Mouse (Mus musculus): ENCODE measurements at regions not wholly inside any gene's neighbourhood (a gene's known extent, or its start where the extent isn't known, plus 50 kb on each side); places are given as distances from the start of the nearest gene placed in this dataset.
A peak's percentile ranks its signal among the peaks of the same experiment; 100 is the strongest.
"Not testable (repeated sequence)": the region's sequence is repeated elsewhere in the genome, so short reads cannot be mapped to it uniquely, and the experiment has no call there.

DNA sequence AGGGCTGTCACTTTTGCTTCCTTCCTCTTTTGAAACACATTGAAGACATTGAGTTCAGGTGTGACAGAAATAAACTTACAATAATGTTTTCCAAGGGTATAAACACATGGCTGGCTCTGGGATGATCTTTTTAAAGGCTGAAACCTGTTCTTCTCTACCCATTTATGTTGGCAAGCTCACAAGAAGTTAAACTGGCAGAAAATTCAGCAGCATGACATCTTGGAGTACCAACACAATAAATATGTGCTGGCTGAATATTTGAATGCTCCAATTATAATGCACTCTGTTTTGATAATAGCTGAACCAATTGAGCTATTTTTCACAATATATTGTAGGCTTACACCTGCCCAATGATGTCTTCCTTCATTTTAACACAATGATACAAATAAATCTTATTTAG, 168.1 kb upstream of the Fbxl7 start:
- Histone ChIP-seq H3K36me3 (no peaks in the 10 kb centered on the region), H3K4me1 (replicated peaks) (peaks cover 7% of the 10 kb centered on the region; the same call in 1 of the 2 replicates), H3K27ac (replicated peaks) (0 out of 2 replicates have a peak overlapping the region, but pooled peaks have one; percentile 18), H3K4me3 (no peak overlapping the region), H3K4me2 (no peak overlapping the region), H3K9ac (no peak overlapping the region), H3K9me3 (no peaks in the 10 kb centered on the region), H3K27me3 (no peaks in the 10 kb centered on the region)
- no peak for ATAC-seq (ENCODE audit: low read depth)

DNA sequence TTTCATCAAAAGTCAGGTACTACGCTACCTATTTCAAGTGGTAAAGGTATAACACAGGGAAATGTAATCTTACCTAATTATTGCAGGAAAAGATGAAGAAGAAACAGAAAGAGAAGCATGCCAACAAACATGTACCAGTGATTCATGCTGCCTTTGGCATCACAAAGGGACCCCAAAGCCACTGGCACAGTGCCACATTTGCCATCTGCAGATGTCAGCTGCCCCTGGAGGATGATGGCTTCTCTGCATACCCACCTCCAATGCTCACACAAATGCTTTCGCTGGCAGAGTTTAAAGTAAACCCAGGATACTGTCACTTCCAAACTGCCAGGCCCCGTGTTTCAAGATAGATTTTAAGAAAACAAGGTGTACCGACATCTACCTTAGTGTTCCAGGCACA, 168.6 kb upstream of the Fbxl7 start:
- WGBS: 77% methylated on average over 4 of the region's 4 CpGs
- peaks cover 7% of the 10 kb centered on the region; the same call in 1 of the 2 replicates for H3K4me1 ChIP-seq (replicated peaks)
- H3K4me2 ChIP-seq: no peak overlapping the region
- H3K27ac ChIP-seq (replicated peaks): 0 out of 2 replicates have a peak overlapping the region, but pooled peaks have one; percentile 7
- no peaks in the 10 kb centered on the region for H3K36me3 ChIP-seq
- H3K27me3 ChIP-seq: no peaks in the 10 kb centered on the region
- ATAC-seq (ENCODE audit: low read depth): no peak; the same call in 1 of the 2 replicates
- H3K9me3 ChIP-seq: no peaks in the 10 kb centered on the region
- no peak overlapping the region for H3K9ac ChIP-seq
- no peak overlapping the region for H3K4me3 ChIP-seq

DNA sequence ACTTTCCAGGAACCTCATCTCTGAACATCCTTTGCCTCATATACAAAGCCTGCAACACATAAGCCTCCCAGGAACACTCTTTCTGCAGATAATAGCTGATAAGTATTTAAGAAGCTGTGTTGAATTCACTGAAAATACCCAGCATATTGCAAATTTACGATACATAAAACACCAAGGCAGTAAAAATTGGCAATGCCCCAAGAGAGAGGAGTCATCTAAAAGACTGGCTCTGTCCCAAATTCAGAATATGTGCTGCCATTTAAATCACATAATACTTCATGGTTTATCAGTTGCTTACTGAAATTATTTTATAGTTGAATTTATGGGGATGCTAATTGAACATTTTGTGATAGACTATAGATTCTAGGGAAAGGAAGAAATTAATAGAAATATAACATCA, 172.3 kb upstream of the Fbxl7 start:
- Histone ChIP-seq H3K27me3 (no peaks in the 10 kb centered on the region), H3K9ac (no peak overlapping the region), H3K27ac (replicated peaks) (no peak overlapping the region), H3K36me3 (no peaks in the 10 kb centered on the region), H3K9me3 (no peaks in the 10 kb centered on the region), H3K4me3 (no peak overlapping the region), H3K4me2 (no peak overlapping the region), H3K4me1 (replicated peaks) (peaks cover 7% of the 10 kb centered on the region; the same call in 1 of the 2 replicates)
- 53% methylated on average over 1 of the region's 1 CpGs for WGBS
- ATAC-seq (ENCODE audit: low read depth): no peak

DNA sequence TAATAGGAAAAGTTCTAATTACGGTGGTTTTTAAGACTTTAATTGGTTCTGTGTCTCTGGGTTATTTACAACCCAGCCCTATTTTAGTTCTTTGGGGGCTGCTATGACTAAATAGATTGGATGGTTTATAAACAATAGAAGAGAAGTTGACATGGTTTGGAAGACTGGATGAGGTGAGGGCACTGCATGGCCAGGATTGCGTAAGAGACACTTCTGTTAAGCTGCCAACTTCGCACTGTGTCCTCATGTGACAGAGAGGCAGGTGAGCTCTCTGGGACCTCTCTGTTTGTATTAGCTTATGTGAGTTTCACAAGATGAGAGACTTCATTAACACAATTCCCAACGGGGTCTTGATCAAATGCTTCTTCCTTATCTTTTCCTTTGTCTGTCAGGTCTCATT, 182.5 kb upstream of the Fbxl7 start:
- no peak for ATAC-seq (ENCODE audit: low read depth)
- Histone ChIP-seq H3K4me1 (replicated peaks) (no peaks in the 10 kb centered on the region), H3K36me3 (no peaks in the 10 kb centered on the region), H3K27me3 (no peaks in the 10 kb centered on the region), H3K27ac (replicated peaks) (no peak overlapping the region), H3K4me3 (no peak overlapping the region), H3K9ac (no peak overlapping the region), H3K4me2 (no peak overlapping the region), H3K9me3 (no peaks in the 10 kb centered on the region)
- 88% methylated on average over 4 of the region's 4 CpGs for WGBS

- Histone ChIP-seq H3K36me3 (no peaks in the 10 kb centered on the region), H3K27me3 (no peaks in the 10 kb centered on the region), H3K9ac (no peak overlapping the region), H3K27ac (replicated peaks) (no peak overlapping the region), H3K9me3 (no peaks in the 10 kb centered on the region), H3K4me1 (replicated peaks) (no peaks in the 10 kb centered on the region), H3K4me2 (no peak overlapping the region), H3K4me3 (no peak overlapping the region)
- ATAC-seq (ENCODE audit: low read depth): no peak
- WGBS: 83% methylated on average over 5 of the region's 5 CpGs
Measured at GRCm38 (mm10) chr15:27082826-27083225, 187.4 kb upstream of the Fbxl7 start.

- H3K9me3 ChIP-seq: no peaks in the 10 kb centered on the region
- no peaks in the 10 kb centered on the region for H3K27me3 ChIP-seq
- 63% methylated on average over 6 of the region's 6 CpGs for WGBS
- no peaks in the 10 kb centered on the region for H3K4me1 ChIP-seq (replicated peaks)
- no peaks in the 10 kb centered on the region for H3K36me3 ChIP-seq
- no peak overlapping the region for H3K4me3 ChIP-seq
- no peak overlapping the region for H3K27ac ChIP-seq (replicated peaks)
- ATAC-seq (ENCODE audit: low read depth): no peak
- H3K9ac ChIP-seq: no peak overlapping the region
- H3K4me2 ChIP-seq: no peak overlapping the region
Measured at GRCm38 (mm10) chr15:27083596-27083995, 188.2 kb upstream of the Fbxl7 start.

DNA sequence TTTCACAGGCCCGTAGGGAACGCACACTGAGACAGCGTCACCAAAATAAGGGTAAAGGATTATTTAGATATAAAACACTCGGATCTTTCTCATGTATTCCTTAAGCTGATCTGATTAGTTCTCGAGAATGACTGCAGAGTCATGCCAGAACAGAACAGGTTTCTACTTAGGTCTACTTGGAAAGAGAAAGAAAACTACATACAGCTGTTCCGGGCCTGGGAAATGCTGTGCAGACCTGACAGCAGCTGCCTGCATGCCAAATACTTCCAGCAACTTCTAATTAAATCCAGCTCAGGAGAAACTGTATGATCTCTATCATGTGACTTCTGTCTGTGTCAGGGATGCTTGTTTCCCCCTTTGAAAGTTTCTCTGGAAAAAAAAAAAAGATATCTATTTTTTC, 193.8 kb upstream of the Fbxl7 start:
- ATAC-seq (ENCODE audit: low read depth): no peak
- Histone ChIP-seq H3K4me3 (no peak overlapping the region), H3K9me3 (no peaks in the 10 kb centered on the region), H3K9ac (no peak overlapping the region), H3K4me1 (replicated peaks) (no peaks in the 10 kb centered on the region), H3K27ac (replicated peaks) (no peak overlapping the region), H3K27me3 (no peaks in the 10 kb centered on the region), H3K4me2 (no peak overlapping the region), H3K36me3 (no peaks in the 10 kb centered on the region)
- WGBS: 83% methylated on average over 6 of the region's 6 CpGs

GRCm38 (mm10) chr15:27094102-27094501, 198.7 kb upstream of the Fbxl7 start:
- Histone ChIP-seq H3K36me3 (no peaks in the 10 kb centered on the region), H3K4me2 (no peak overlapping the region), H3K27me3 (no peaks in the 10 kb centered on the region), H3K4me1 (replicated peaks) (no peaks in the 10 kb centered on the region), H3K4me3 (no peak overlapping the region), H3K27ac (replicated peaks) (no peak overlapping the region), H3K9ac (no peak overlapping the region), H3K9me3 (no peaks in the 10 kb centered on the region)
- 87% methylated on average over 3 of the region's 3 CpGs for WGBS
- no peak for ATAC-seq (ENCODE audit: low read depth)

- Histone ChIP-seq H3K27me3 (no peaks in the 10 kb centered on the region), H3K4me1 (replicated peaks) (no peaks in the 10 kb centered on the region), H3K4me3 (no peak overlapping the region), H3K9ac (no peak overlapping the region), H3K27ac (replicated peaks) (no peak overlapping the region), H3K9me3 (no peaks in the 10 kb centered on the region), H3K4me2 (no peak overlapping the region), H3K36me3 (no peaks in the 10 kb centered on the region)
- WGBS: 90% methylated on average over 9 of the region's 9 CpGs
- ATAC-seq (ENCODE audit: low read depth): no peak
Measured at GRCm38 (mm10) chr15:27095231-27095630, 199.9 kb upstream of the Fbxl7 start.

- not testable (repeated sequence) for H3K9me3 ChIP-seq; H3K27me3 ChIP-seq; H3K4me3 ChIP-seq; H3K36me3 ChIP-seq; H3K4me2 ChIP-seq; H3K4me1 ChIP-seq (replicated peaks); ATAC-seq (ENCODE audit: low read depth); H3K27ac ChIP-seq (replicated peaks); H3K9ac ChIP-seq
- WGBS: 93% methylated on average over 2 of the region's 2 CpGs
Measured at GRCm38 (mm10) chr15:27101610-27102009, 206.2 kb upstream of the Fbxl7 start.

DNA sequence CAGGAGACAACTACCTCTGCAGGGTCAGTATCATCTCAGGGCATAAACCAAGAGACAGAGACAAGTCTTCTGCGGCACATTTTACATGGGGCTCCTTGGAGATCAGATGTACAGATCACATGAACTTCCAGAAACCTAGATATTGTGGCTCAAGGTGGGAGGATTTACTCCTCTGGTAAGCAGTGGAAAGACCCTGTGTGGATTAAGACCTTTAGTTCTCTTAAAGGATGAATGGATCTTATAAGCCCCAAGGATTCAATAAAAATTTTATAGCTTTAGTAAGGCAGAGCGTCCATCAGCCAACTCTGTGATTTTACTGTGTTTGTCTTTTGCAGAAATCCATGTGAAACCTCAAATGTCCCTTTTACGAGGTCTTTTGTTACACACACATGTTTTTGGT, 213.8 kb upstream of the Fbxl7 start:
- WGBS: 85% methylated on average over 3 of the region's 3 CpGs
- Histone ChIP-seq H3K27me3 (no peaks in the 10 kb centered on the region), H3K9ac (no peak overlapping the region), H3K4me2 (no peak overlapping the region), H3K4me1 (replicated peaks) (no peaks in the 10 kb centered on the region), H3K36me3 (no peaks in the 10 kb centered on the region), H3K27ac (replicated peaks) (no peak overlapping the region), H3K4me3 (no peak overlapping the region), H3K9me3 (no peaks in the 10 kb centered on the region)
- ATAC-seq (ENCODE audit: low read depth): no peak

DNA sequence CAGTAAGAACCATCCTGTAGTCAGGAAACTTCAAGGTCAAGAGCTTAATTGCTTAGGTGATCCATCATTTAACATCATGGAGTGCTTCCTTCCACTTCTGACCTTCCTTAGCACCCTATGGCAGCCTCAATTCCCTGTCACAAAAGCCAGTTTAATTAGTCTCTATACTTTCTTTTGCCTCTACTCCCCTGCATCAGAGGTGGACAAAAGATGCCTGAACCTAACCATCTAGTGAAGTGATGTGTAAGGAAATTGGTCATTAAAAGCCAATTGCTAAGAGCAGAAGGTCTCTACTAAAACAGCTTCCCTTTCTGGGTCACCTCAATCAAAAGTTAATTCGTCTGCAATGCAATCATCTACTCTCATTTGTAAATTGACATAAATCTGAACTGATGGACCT, 234.3 kb upstream of the Fbxl7 start:
- ATAC-seq (ENCODE audit: low read depth): no peak
- no peaks in the 10 kb centered on the region for H3K36me3 ChIP-seq
- 30% methylated on average over 1 of the region's 1 CpGs for WGBS

GRCm38 (mm10) chr15:27132761-27133160, 237.4 kb upstream of the Fbxl7 start:
- Histone ChIP-seq H3K4me1 (replicated peaks) (no peaks in the 10 kb centered on the region), H3K9ac (no peak overlapping the region), H3K4me3 (no peak overlapping the region), H3K27ac (replicated peaks) (no peak overlapping the region), H3K4me2 (no peak overlapping the region), H3K27me3 (no peaks in the 10 kb centered on the region), H3K36me3 (no peaks in the 10 kb centered on the region), H3K9me3 (no peaks in the 10 kb centered on the region)
- WGBS: 84% methylated on average over 2 of the region's 2 CpGs
- no peak for ATAC-seq (ENCODE audit: low read depth)

More for the DNA sequence above, 234.3 kb upstream of the Fbxl7 start:
- H3K4me1 ChIP-seq (replicated peaks): no peaks in the 10 kb centered on the region
- H3K27me3 ChIP-seq: no peaks in the 10 kb centered on the region
- H3K27ac ChIP-seq (replicated peaks): no peak overlapping the region
- H3K9me3 ChIP-seq: no peaks in the 10 kb centered on the region
- no peak overlapping the region for H3K4me2 ChIP-seq
- H3K9ac ChIP-seq: no peak overlapping the region
- no peak overlapping the region for H3K4me3 ChIP-seq

All from neural tube, embryonic 13.5 days (tissue).